Mouse (Mus musculus) spleen, postnatal 4 days (tissue): ENCODE measurements at regions not wholly inside any gene's neighbourhood (a gene's known extent, or its start where the extent isn't known, plus 50 kb on each side); places are given as distances from the start of the nearest gene placed in this dataset.

Source experiments
- DNase-seq, 2 experiments: peaks; one replicate each; pipeline ENCODE4 v3.0.0; 2022; ENCODE audit warnings: low spot score in 2 of 2

DNA sequence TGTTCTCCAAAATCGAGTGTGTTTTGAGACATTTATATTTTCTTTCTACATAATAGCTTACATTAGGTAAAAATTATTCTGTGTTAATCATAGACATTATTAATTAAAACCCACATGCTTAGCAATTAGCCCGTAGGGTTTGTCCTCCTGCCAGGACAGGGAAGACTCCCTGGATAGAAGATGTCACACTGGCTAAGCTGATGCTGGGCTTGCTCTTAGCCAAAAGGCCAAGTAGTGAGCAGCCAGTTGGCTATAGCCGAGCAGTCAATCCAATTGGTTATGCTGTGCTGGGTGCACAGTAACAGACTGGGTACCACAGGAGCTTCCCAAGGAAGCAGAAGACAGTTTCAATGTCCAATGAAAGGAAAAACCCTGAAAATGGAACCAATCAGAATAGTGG, 166.0 kb upstream of the Rnf219 start:
- DNase-seq: no peak

DNA sequence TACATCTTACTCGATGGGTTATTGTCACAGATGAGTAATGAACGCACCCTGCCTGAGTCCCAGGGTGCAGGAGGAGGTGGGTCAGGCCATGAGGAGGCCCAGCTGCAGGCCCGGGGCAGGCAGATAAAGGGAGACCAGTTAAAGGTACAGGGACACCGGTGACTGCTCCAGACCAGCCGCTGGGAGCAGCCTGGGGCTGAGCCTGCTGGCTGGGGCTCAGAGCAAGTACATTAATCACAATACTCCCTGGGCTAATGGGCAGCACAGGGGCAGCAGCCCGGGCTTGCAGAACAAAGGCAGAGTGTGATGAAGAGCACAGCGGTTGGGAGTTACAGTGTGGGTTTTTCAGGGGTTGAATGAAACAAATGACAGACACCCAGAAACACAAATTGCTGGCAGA, 154.4 kb upstream of the Rnf219 start:
- no peak for DNase-seq

DNA sequence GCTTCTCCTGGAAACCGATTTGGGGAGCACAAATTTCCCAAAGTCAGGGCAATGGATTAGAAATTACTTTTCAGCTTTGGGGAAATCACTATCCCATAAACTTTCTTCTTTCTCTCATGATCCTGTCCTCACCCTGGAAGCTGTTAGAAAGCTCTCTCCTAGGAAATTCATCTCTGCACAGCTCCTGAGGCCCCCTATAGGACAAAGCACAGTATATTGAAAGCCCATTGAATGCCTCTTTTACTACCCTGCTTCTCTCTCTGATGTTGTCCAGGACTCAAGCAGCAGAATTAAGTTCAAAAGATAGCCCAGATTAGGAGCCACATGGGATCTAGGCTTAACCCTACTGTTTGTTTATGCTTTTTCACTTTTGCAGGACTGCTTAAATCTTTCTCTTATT, 139.3 kb upstream of the Rnf219 start:
- DNase-seq: no peak

DNA sequence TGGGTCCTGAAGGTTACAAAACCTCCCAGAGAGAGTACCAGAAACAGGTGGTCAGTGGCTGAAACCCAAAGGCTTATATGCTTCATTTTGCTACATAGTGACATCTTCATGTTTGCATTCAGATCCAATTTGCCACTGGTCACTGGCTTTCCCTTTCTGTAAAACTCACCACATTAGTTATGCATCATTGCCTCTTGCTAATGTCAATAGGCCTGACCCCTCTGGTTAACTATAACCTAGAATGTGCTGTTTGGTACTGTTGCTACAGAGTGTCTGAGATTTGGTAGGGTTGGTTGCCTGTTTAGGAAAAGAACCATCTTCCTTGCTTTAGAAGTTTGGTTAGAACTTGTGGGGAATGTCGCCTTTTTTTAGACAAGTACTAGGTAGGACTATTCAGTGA, 136.3 kb upstream of the Rnf219 start:
- no peak for DNase-seq

DNA sequence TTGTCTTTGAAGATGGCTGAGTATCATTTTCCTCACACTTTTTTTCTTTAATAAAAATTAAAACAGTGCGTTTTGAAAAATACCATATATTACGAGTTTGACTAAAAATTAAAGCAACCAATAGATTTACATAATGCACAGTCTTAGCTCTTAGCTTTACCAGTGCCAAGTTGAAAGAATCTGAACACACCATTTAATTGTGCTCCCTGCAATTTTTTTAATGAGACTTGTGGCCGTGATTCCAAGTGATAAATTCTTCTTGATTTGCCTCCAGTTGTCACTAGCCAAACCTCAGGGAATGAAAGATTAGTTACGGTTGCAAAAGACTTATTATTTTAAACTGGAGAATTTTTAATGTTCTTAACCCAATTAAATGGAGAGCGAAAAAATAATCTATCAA, 127.5 kb upstream of the Rnf219 start:
- no peak for DNase-seq

GRCm38 (mm10) chr14:104644626-104645025, 122.2 kb upstream of the Rnf219 start:
- no peak for DNase-seq

GRCm38 (mm10) chr14:104642783-104643182, 120.3 kb upstream of the Rnf219 start:
- DNase-seq: no peak

DNA sequence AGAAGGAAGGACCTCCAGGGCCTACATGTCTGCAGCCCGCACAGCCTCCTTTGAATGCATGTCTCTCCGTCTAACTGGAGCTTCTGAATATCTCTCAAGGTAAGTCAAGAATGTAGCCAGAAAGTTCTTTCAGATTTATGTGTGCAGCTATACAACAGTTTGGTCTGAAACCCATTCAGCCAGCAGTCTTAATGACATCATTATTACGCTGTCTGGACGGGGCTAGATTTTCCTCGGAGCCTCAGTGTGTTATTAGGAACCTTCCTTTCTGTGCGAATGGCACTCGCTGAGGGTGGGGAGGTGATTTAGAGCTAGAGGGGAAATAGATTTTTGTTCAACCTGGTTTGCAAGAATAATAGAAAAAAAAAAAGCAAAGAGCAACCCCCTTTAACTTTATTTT, 116.9 kb upstream of the Rnf219 start:
- DNase-seq: no peak

DNA sequence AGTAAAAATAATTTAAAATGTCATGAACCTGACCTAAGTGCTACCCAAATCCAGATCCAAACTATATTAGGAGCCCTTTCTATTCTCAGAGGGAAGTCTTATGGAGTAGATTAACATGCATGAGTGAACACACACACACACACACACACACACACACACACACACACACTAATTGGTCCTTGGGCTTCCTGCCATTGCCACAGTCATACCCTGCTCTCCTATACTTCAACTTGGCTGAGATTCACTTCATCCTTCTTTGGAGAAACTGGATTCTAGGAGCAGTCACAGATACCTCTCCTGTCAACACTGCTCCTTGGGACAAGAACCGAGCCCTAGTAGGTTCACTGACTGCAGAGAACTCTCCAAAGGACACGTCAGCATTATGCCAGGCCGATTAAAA, 89.0 kb upstream of the Rnf219 start:
- DNase-seq: no peak

GRCm38 (mm10) chr14:104610378-104610777, 87.9 kb upstream of the Rnf219 start:
- no peak for DNase-seq

DNA sequence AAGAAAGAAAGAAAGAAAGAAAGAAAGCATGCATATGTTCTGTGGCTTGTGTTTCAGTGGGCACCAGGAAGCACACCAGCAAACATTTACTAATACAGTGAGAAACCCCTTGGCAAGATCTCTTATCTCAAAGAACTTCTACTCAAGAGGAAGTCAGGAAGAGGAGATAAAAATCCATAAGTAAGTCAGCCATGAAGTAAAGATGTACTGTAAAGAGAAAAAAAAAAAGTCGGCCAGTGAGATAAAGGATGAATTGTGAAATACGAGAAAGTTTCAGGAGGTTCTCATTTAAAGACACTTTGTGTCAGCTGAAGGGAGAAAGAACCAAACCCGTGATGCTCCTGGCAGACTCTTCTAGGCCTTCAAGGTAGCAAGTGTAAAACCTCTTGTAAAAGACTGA, 72.4 kb upstream of the Rnf219 start:
- DNase-seq: no peak
